Mouse (Mus musculus): ENCODE results near the gene Jund. TPM values are rescaled to one million over a fixed set of nuclear protein-coding genes. Genes with fewer than 3 reads are reported as not detected.
A peak's percentile ranks its signal among the peaks of the same experiment; 100 is the strongest.

Jund gene
- polyA plus RNA-seq (2015; fragmentation: Nextera tagmentation; extraction: Ambion mirVana), result 107 and 109 TPM in 2 replicates

GRCm38 (mm10) chr8:70698310-70699109 is at the start of gene Jund:
Gene Jund (plus strand): TSS chr8:70698949.
- peak within 1 kb of the TSS; percentile 99 for H3K27ac ChIP-seq (ENCODE audit: low read length)
- TF ChIP-seq EP300 (IDR thresholded peaks at IDR 0.05), result peak; percentile 78
- TF ChIP-seq CTCF (IDR thresholded peaks at IDR 0.05), result peak; percentile 47
- 0 out of 2 replicates have a peak, but pooled peaks cover 7% of the 10 kb centered on the region for H3K36me3 ChIP-seq (ENCODE audit: insufficient read depth, low read length)
- peak within 1 kb of the TSS; percentile 98 for H3K4me3 ChIP-seq (ENCODE audit: low read depth, low read length)
- peak within 1 kb of the TSS; percentile 99 for H3K9ac ChIP-seq (replicated peaks; ENCODE audit: low read depth)
- under 1% methylated on average over 52 of the region's 69 CpGs for WGBS
- no peaks in the 10 kb centered on the region for H3K27me3 ChIP-seq (replicated peaks; ENCODE audit: insufficient read depth, low read length)
- no peaks in the 10 kb centered on the region for H3K9me3 ChIP-seq (ENCODE audit: low read length)
- peak within 1 kb of the TSS; percentile 64 for H3K4me2 ChIP-seq (replicated peaks; ENCODE audit: low read depth, low read length)
- peaks cover 32% of the 10 kb centered on the region for H3K4me1 ChIP-seq (ENCODE audit: insufficient read depth, low read depth, low read length)
- DNase-seq (ENCODE audit: low spot score) (peak; percentile 99), ATAC-seq (peak; percentile 87)

GRCm38 (mm10) chr8:70649324-70649723 is 49.4 kb upstream of the Jund start:
- Histone ChIP-seq H3K4me3 (ENCODE audit: low read depth, low read length) (no peak overlapping the region), H3K4me1 (ENCODE audit: insufficient read depth, low read depth, low read length) (peaks cover 26% of the 10 kb centered on the region; the same call in 1 of the 2 replicates), H3K36me3 (ENCODE audit: insufficient read depth, low read length) (peaks cover 20% of the 10 kb centered on the region), H3K9ac (replicated peaks; ENCODE audit: low read depth) (no peak overlapping the region), H3K9me3 (ENCODE audit: low read length) (no peaks in the 10 kb centered on the region), H3K4me2 (replicated peaks; ENCODE audit: low read depth, low read length) (no peak overlapping the region), H3K27ac (ENCODE audit: low read length) (peak overlapping the region; percentile 34; the same call in 1 of the 2 replicates), H3K27me3 (replicated peaks; ENCODE audit: insufficient read depth, low read length) (no peaks in the 10 kb centered on the region)
- DNase-seq (ENCODE audit: low spot score) (peak; percentile 93), ATAC-seq (peak; percentile 85)
- WGBS, result 15% methylated on average over 4 of the region's 4 CpGs
- peak; percentile 5; the same call in 1 of the 2 replicates for TF ChIP-seq CTCF (IDR thresholded peaks at IDR 0.05)
- TF ChIP-seq EP300 (IDR thresholded peaks at IDR 0.05), result peak; percentile 82

- H3K27me3 ChIP-seq (replicated peaks; ENCODE audit: insufficient read depth, low read length), result no peaks in the 10 kb centered on the region
- no peak overlapping the region for H3K9ac ChIP-seq (replicated peaks; ENCODE audit: low read depth)
- TF ChIP-seq EP300 (IDR thresholded peaks at IDR 0.05) (no peak), CTCF (IDR thresholded peaks at IDR 0.05) (no peak)
Measured at GRCm38 (mm10) chr8:70650351-70650750, 48.4 kb upstream of the Jund start.

GRCm38 (mm10) chr8:70653226-70653625 is 45.5 kb upstream of the Jund start:
- Histone ChIP-seq H3K4me1 (ENCODE audit: insufficient read depth, low read depth, low read length) (peaks cover 15% of the 10 kb centered on the region; the same call in 1 of the 2 replicates), H3K9ac (replicated peaks; ENCODE audit: low read depth) (no peak overlapping the region), H3K36me3 (ENCODE audit: insufficient read depth, low read length) (peaks cover 29% of the 10 kb centered on the region), H3K4me2 (replicated peaks; ENCODE audit: low read depth, low read length) (no peak overlapping the region), H3K27ac (ENCODE audit: low read length) (no peak overlapping the region), H3K27me3 (replicated peaks; ENCODE audit: insufficient read depth, low read length) (no peaks in the 10 kb centered on the region), H3K9me3 (ENCODE audit: low read length) (no peaks in the 10 kb centered on the region), H3K4me3 (ENCODE audit: low read depth, low read length) (no peak overlapping the region)
- peak; percentile 31; the same call in 1 of the 2 replicates for ATAC-seq
- peak; percentile 81 for DNase-seq (ENCODE audit: low spot score)
- TF ChIP-seq CTCF (IDR thresholded peaks at IDR 0.05) (peak; percentile 87), EP300 (IDR thresholded peaks at IDR 0.05) (peak; percentile 67)
- WGBS, result 43% methylated on average over 2 of the region's 2 CpGs

More at GRCm38 (mm10) chr8:70650351-70650750, 48.4 kb upstream of the Jund start:
- Histone ChIP-seq H3K4me1 (ENCODE audit: insufficient read depth, low read depth, low read length) (peaks cover 26% of the 10 kb centered on the region; the same call in 1 of the 2 replicates), H3K27ac (ENCODE audit: low read length) (no peak overlapping the region), H3K4me2 (replicated peaks; ENCODE audit: low read depth, low read length) (no peak overlapping the region), H3K36me3 (ENCODE audit: insufficient read depth, low read length) (peaks cover 20% of the 10 kb centered on the region), H3K4me3 (ENCODE audit: low read depth, low read length) (no peak overlapping the region), H3K9me3 (ENCODE audit: low read length) (no peaks in the 10 kb centered on the region)
- WGBS, result 94% methylated on average over 17 of the region's 17 CpGs
- no peak for ATAC-seq
- no peak for DNase-seq (ENCODE audit: low spot score)

GRCm38 (mm10) chr8:70654121-70654520 is 44.6 kb upstream of the Jund start:
- Histone ChIP-seq H3K4me2 (replicated peaks; ENCODE audit: low read depth, low read length) (no peak overlapping the region), H3K9me3 (ENCODE audit: low read length) (no peaks in the 10 kb centered on the region), H3K4me3 (ENCODE audit: low read depth, low read length) (no peak overlapping the region), H3K27ac (ENCODE audit: low read length) (no peak overlapping the region), H3K9ac (replicated peaks; ENCODE audit: low read depth) (no peak overlapping the region), H3K36me3 (ENCODE audit: insufficient read depth, low read length) (peaks cover 29% of the 10 kb centered on the region), H3K27me3 (replicated peaks; ENCODE audit: insufficient read depth, low read length) (no peaks in the 10 kb centered on the region), H3K4me1 (ENCODE audit: insufficient read depth, low read depth, low read length) (peaks cover 18% of the 10 kb centered on the region; the same call in 1 of the 2 replicates)
- ATAC-seq (no peak), DNase-seq (ENCODE audit: low spot score) (no peak)
- TF ChIP-seq EP300 (IDR thresholded peaks at IDR 0.05) (no peak), CTCF (IDR thresholded peaks at IDR 0.05) (no peak)
- WGBS, result 48% methylated on average over 1 of the region's 1 CpGs

- Histone ChIP-seq H3K4me1 (ENCODE audit: insufficient read depth, low read depth, low read length) (peaks cover 13% of the 10 kb centered on the region; the same call in 1 of the 2 replicates), H3K27ac (ENCODE audit: low read length) (no peak overlapping the region), H3K4me2 (replicated peaks; ENCODE audit: low read depth, low read length) (no peak overlapping the region), H3K4me3 (ENCODE audit: low read depth, low read length) (no peak overlapping the region), H3K9ac (replicated peaks; ENCODE audit: low read depth) (no peak overlapping the region), H3K9me3 (ENCODE audit: low read length) (no peaks in the 10 kb centered on the region), H3K27me3 (replicated peaks; ENCODE audit: insufficient read depth, low read length) (no peaks in the 10 kb centered on the region), H3K36me3 (ENCODE audit: insufficient read depth, low read length) (peaks cover 23% of the 10 kb centered on the region)
- DNase-seq (ENCODE audit: low spot score) (no peak), ATAC-seq (no peak)
- TF ChIP-seq CTCF (IDR thresholded peaks at IDR 0.05) (no peak), EP300 (IDR thresholded peaks at IDR 0.05) (no peak)
- WGBS, result 68% methylated on average over 2 of the region's 2 CpGs
Measured at GRCm38 (mm10) chr8:70655469-70655868, 43.3 kb upstream of the Jund start.
